Mouse (Mus musculus) heart, postnatal 4 days (tissue): Measurements from ENCODE around the gene Nup188. TPM values are rescaled to one million over a fixed set of nuclear protein-coding genes. Genes with fewer than 3 reads are reported as not detected.
A peak's percentile ranks its signal among the peaks of the same experiment; 100 is the strongest.

ENCODE experiments used
- DNase-seq: peaks from one replicate; pipeline ENCODE4 v3.0.0; 2021
- total RNA-seq, 2 experiments: library from RNA; stranded (reverse); gene quantifications; 2 replicates each; pipeline ENCODE4 v1.2.3; 2021

The Nup188 gene
- total RNA-seq, 2 experiments from 2014 or later, result 28.0 to 34.5 TPM

- peak; percentile 20 for DNase-seq
These were observed 598 bp upstream of the Nup188 start for GRCm38 (mm10) chr2:30285416-30286181.

- DNase-seq, result no peak
These were observed 803 bp downstream of the Nup188 start for GRCm38 (mm10) chr2:30287027-30287373.

- DNase-seq, result peak; percentile 14
These were observed 13.3 kb downstream of the Nup188 start for GRCm38 (mm10) chr2:30299525-30299924.

- DNase-seq, result no peak
These were observed 13.8 kb downstream of the Nup188 start for GRCm38 (mm10) chr2:30299966-30300365.

- DNase-seq, result no peak
These were observed 19.9 kb downstream of the Nup188 start for GRCm38 (mm10) chr2:30306087-30306486.

GRCm38 (mm10) chr2:30309351-30309750, 23.2 kb downstream of the Nup188 start:
- no peak for DNase-seq

GRCm38 (mm10) chr2:30311481-30311880, 25.3 kb downstream of the Nup188 start:
- DNase-seq, result no peak

GRCm38 (mm10) chr2:30316136-30316535, 29.9 kb downstream of the Nup188 start:
- DNase-seq, result no peak

GRCm38 (mm10) chr2:30316955-30317354, 30.8 kb downstream of the Nup188 start:
- DNase-seq, result no peak

- no peak for DNase-seq
These were observed 33.1 kb downstream of the Nup188 start for GRCm38 (mm10) chr2:30319260-30319659.

GRCm38 (mm10) chr2:30323111-30323510, 36.9 kb downstream of the Nup188 start:
- DNase-seq, result no peak

- no peak for DNase-seq
These were observed 39.1 kb downstream of the Nup188 start for GRCm38 (mm10) chr2:30325296-30325695.

- DNase-seq, result no peak
These were observed 41.1 kb downstream of the Nup188 start for GRCm38 (mm10) chr2:30327276-30327675.

GRCm38 (mm10) chr2:30328791-30329190, 42.6 kb downstream of the Nup188 start:
- DNase-seq, result no peak

GRCm38 (mm10) chr2:30335324-30335723, 49.1 kb downstream of the Nup188 start:
- no peak for DNase-seq

GRCm38 (mm10) chr2:30336174-30336915, 50.1 kb downstream of the Nup188 start:
- DNase-seq, result no peak

- DNase-seq, result no peak
These were observed 51.0 kb downstream of the Nup188 start for GRCm38 (mm10) chr2:30337179-30337578.

GRCm38 (mm10) chr2:30342061-30342460, 55.9 kb downstream of the Nup188 start:
- DNase-seq, result no peak

GRCm38 (mm10) chr2:30342544-30342943, 56.3 kb downstream of the Nup188 start:
- DNase-seq, result no peak

GRCm38 (mm10) chr2:30343601-30344137, 57.5 kb downstream of the Nup188 start:
- peak; percentile 85 for DNase-seq

- no peak for DNase-seq
These were observed 59.9 kb downstream of the Nup188 start for GRCm38 (mm10) chr2:30345971-30346676.

GRCm38 (mm10) chr2:30349196-30349595, 63.0 kb downstream of the Nup188 start:
- DNase-seq, result no peak

- DNase-seq, result no peak
These were observed 65.0 kb downstream of the Nup188 start for GRCm38 (mm10) chr2:30351149-30351548.
